Mouse (Mus musculus) neural tube, embryonic 12.5 days (tissue): ENCODE measurements around the gene R3hcc1l. TPM values are rescaled to one million over a fixed set of nuclear protein-coding genes. Genes with fewer than 3 reads are reported as not detected.

Experiments
- ATAC-seq: fragments of 200-750 bp; cut with Nextera tagmentation; 2 replicates; pipeline ENCODE4 v1.8.0; 2017; ENCODE audit warnings: low read depth, mild to moderate bottlenecking, moderate TSS enrichment, moderate library complexity; ENCODE audit not compliant: low FRiP score
- H3K27ac ChIP-seq: fragments of 300-500 bp; sonication (generic); 2 replicates; pipeline ENCODE4 v1.5.1; 2016
- H3K27me3 ChIP-seq: fragments of 300-500 bp; sonication (generic); replicated peaks from 2 replicates; pipeline ENCODE4 v1.6.1; 2016; ENCODE audit warnings: mild to moderate bottlenecking
- H3K36me3 ChIP-seq: fragments of 300-500 bp; sonication (generic); 2 replicates; pipeline ENCODE4 v1.6.1; 2016; ENCODE audit warnings: mild to moderate bottlenecking
- H3K4me1 ChIP-seq: fragments of 300-500 bp; sonication (generic); 2 replicates; pipeline ENCODE4 v1.6.1; 2016
- H3K4me2 ChIP-seq: fragments of 300-500 bp; sonication (generic); replicated peaks from 2 replicates; pipeline ENCODE4 v1.6.1; 2016; ENCODE audit warnings: mild to moderate bottlenecking
- H3K4me3 ChIP-seq: fragments of 300-500 bp; sonication (generic); 2 replicates; pipeline ENCODE4 v1.5.1; 2016
- H3K9ac ChIP-seq: fragments of 300-500 bp; sonication (generic); 2 replicates; pipeline ENCODE4 v1.6.1; 2016; ENCODE audit warnings: mild to moderate bottlenecking
- H3K9me3 ChIP-seq: fragments of 300-500 bp; sonication (generic); 2 replicates; pipeline ENCODE4 v1.6.1; 2016; ENCODE audit warnings: mild to moderate bottlenecking
- WGBS: fragments of 180-500 bp; shearing (Covaris S2); methylation state at CpG from one replicate; pipeline ENCODE4 v1.1.7; 2016; 5-methylcytosine and 5-hydroxymethylcytosine counted together
- polyA plus RNA-seq: library from polyadenylated mRNA; unstranded; fragments of >200 nt; fragmentation: Nextera tagmentation; extraction: Ambion mirVana; gene quantifications from 2 replicates; pipeline ENCODE4 v1.2.1, GENCODE M21; 2016

The R3hcc1l gene
- polyA plus RNA-seq, 1 experiment from 2014 or later = 19.0 TPM

DNA sequence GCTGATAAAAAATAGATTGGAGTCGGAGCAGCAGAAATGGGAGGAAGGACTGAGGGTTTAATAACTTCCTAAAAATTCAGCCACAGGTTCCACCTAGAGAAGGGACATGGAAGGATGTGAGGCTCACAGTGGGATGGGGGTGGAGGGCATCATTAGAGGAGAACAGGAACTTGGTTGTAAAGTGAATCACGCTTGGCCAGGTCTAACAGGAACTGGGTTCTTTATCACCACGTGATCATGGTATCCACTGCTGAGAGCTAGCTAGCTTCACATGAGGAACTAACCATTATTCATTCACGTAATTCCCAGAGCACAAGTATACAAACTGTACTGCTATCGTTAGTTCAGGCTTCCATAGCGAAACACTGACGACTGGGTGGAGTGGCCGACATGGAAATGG, 121.0 kb downstream of the R3hcc1l start:
- ATAC-seq = no peak
- WGBS = 67% methylated on average over 8 of the region's 8 CpGs
- H3K27ac ChIP-seq = no peak overlapping the region
- no peaks in the 10 kb centered on the region for H3K36me3 ChIP-seq
- H3K4me1 ChIP-seq = no peaks in the 10 kb centered on the region
- H3K27me3 ChIP-seq = no peaks in the 10 kb centered on the region
- no peak overlapping the region for H3K9ac ChIP-seq
- H3K4me3 ChIP-seq = no peak overlapping the region
- no peak overlapping the region for H3K4me2 ChIP-seq
- no peaks in the 10 kb centered on the region for H3K9me3 ChIP-seq

DNA sequence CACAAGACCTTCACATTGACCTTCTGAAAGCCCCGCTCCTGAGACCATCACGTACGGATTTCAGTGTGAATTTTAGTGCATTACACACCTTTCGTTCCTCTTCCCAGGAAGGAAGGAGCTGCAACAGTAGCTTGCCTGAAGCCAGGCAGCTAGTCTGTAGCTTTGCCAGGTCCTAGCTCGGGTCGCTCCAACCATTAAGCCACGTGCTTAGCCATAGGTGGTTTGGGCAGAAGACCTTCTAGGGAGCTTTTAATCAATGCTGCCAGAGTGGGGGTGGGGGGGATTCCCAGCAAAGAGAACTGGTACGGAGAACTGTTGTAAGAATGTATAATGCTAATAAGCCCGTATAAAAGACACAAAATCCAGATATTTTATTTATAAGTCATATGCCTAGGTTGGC, 121.7 kb downstream of the R3hcc1l start:
- H3K4me2 ChIP-seq = no peak overlapping the region
- no peaks in the 10 kb centered on the region for H3K4me1 ChIP-seq
- 79% methylated on average over 9 of the region's 9 CpGs for WGBS
- H3K9ac ChIP-seq = no peak overlapping the region
- H3K27ac ChIP-seq = no peak overlapping the region
- no peak for ATAC-seq
- no peaks in the 10 kb centered on the region for H3K36me3 ChIP-seq
- H3K9me3 ChIP-seq = no peaks in the 10 kb centered on the region
- no peak overlapping the region for H3K4me3 ChIP-seq
- H3K27me3 ChIP-seq = no peaks in the 10 kb centered on the region

Other genes starting within 250 kb of the R3hcc1l start
- 42.1 and 44.0 TPM in 2 replicates for gene Crtac1, start 87.0 kb upstream of the R3hcc1l start, polyA plus RNA-seq
- gene Loxl4, start 94.1 kb downstream of the R3hcc1l start, polyA plus RNA-seq = 0.41 and 0.55 TPM in 2 replicates
- 1.2 and 1.9 TPM in 2 replicates for gene Pyroxd2, start 234.0 kb downstream of the R3hcc1l start, polyA plus RNA-seq